Mouse (Mus musculus): Measurements from ENCODE around the gene Chaf1a. TPM values are rescaled to one million over a fixed set of nuclear protein-coding genes. Genes with fewer than 3 reads are reported as not detected.

Gene Chaf1a
- polyA plus RNA-seq, 1 experiment from 2014 or later, result 35.3 TPM

GRCm38 (mm10) chr17:56022989-56023290, 17.3 kb upstream of the Chaf1a start:
- H3K36me3 ChIP-seq, result peaks cover 84% of the 10 kb centered on the region
- peak overlapping the region; percentile 50 for H3K27ac ChIP-seq
- H3K4me1 ChIP-seq (replicated peaks), result peaks cover 29% of the 10 kb centered on the region
- H3K4me3 ChIP-seq, result no peak overlapping the region
- no peaks in the 10 kb centered on the region for H3K9me3 ChIP-seq
- 74% methylated on average over 4 of the region's 4 CpGs for WGBS
- no peak for DNase-seq (ENCODE audit: low spot score)
- H3K27me3 ChIP-seq (ENCODE audit: insufficient read depth, poor library complexity, severe bottlenecking), result no peaks in the 10 kb centered on the region

DNA sequence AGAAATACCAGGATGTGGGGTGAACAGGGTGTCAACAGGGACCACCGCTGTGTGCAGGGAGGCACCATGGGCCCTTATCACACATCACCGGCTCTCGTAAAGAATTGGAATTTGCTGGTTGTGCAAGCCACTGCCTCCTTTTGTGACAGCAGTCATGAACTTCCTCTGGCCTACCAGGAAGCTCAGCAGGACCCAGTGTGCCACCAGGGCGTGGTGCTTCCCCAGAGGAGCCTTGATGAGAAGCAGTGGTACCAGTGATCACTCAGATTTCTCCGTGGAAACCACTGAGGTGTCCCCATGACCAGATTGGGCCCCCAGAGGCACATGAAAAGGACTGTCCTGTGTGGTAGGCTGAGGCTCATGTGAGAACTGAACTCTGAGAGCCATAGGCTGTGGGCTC, 16.9 kb upstream of the Chaf1a start:
- WGBS, result 85% methylated on average over 5 of the region's 5 CpGs
- Histone ChIP-seq H3K36me3 (peaks cover 84% of the 10 kb centered on the region), H3K4me3 (no peak overlapping the region), H3K4me1 (replicated peaks) (peaks cover 29% of the 10 kb centered on the region), H3K27me3 (ENCODE audit: insufficient read depth, poor library complexity, severe bottlenecking) (no peaks in the 10 kb centered on the region), H3K27ac (peak overlapping the region; percentile 50; the same call in 1 of the 2 replicates), H3K9me3 (no peaks in the 10 kb centered on the region)
- no peak for DNase-seq (ENCODE audit: low spot score)

GRCm38 (mm10) chr17:56024476-56024875, 15.8 kb upstream of the Chaf1a start:
- H3K4me3 ChIP-seq, result no peak overlapping the region
- no peaks in the 10 kb centered on the region for H3K9me3 ChIP-seq
- peaks cover 84% of the 10 kb centered on the region for H3K36me3 ChIP-seq
- WGBS, result 77% methylated on average over 2 of the region's 2 CpGs
- no peak for DNase-seq (ENCODE audit: low spot score)
- H3K27me3 ChIP-seq (ENCODE audit: insufficient read depth, poor library complexity, severe bottlenecking), result no peaks in the 10 kb centered on the region
- H3K4me1 ChIP-seq (replicated peaks), result peaks cover 29% of the 10 kb centered on the region
- no peak overlapping the region for H3K27ac ChIP-seq

DNA sequence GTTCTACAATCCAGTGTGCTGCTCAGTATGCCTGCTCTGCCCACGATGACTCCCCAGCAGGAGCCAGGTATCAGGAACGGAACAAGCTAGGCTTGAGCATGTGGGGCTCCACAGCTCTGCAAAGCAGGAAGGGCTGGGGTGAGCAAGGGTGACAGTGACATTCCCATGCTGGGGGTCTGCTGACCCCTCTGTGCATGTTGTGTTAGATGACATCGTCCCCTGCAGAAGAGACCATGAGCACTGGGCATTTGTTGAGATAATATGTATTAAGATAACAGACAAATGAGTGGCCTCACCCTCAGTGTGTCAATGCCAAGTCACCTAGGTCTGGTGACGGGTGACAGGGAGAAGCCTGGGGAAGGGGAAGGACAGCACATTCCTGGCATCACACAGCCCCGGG, 15.3 kb upstream of the Chaf1a start:
- H3K36me3 ChIP-seq, result peaks cover 84% of the 10 kb centered on the region
- H3K9me3 ChIP-seq, result no peaks in the 10 kb centered on the region
- 83% methylated on average over 5 of the region's 5 CpGs for WGBS
- H3K27me3 ChIP-seq (ENCODE audit: insufficient read depth, poor library complexity, severe bottlenecking), result no peaks in the 10 kb centered on the region
- DNase-seq (ENCODE audit: low spot score), result no peak
- peaks cover 29% of the 10 kb centered on the region for H3K4me1 ChIP-seq (replicated peaks)
- H3K27ac ChIP-seq, result no peak overlapping the region
- H3K4me3 ChIP-seq, result no peak overlapping the region

- peaks cover 84% of the 10 kb centered on the region for H3K36me3 ChIP-seq
- no peak for DNase-seq (ENCODE audit: low spot score)
- no peak overlapping the region for H3K27ac ChIP-seq
- no peaks in the 10 kb centered on the region for H3K9me3 ChIP-seq
- H3K4me3 ChIP-seq, result no peak overlapping the region
- peaks cover 29% of the 10 kb centered on the region for H3K4me1 ChIP-seq (replicated peaks)
- WGBS, result 88% methylated on average over 1 of the region's 1 CpGs
- H3K27me3 ChIP-seq (ENCODE audit: insufficient read depth, poor library complexity, severe bottlenecking), result no peaks in the 10 kb centered on the region
Measured at GRCm38 (mm10) chr17:56026303-56026702, 13.9 kb upstream of the Chaf1a start.

- no peak for DNase-seq (ENCODE audit: low spot score)
- Histone ChIP-seq H3K4me3 (no peak overlapping the region), H3K4me1 (replicated peaks) (peaks cover 23% of the 10 kb centered on the region), H3K27ac (no peak overlapping the region), H3K27me3 (ENCODE audit: insufficient read depth, poor library complexity, severe bottlenecking) (no peaks in the 10 kb centered on the region), H3K36me3 (peaks cover 88% of the 10 kb centered on the region), H3K9me3 (no peaks in the 10 kb centered on the region)
- WGBS, result 87% methylated on average over 1 of the region's 1 CpGs
Measured at GRCm38 (mm10) chr17:56026881-56027280, 13.4 kb upstream of the Chaf1a start.

GRCm38 (mm10) chr17:56027801-56028441, 12.3 kb upstream of the Chaf1a start:
- H3K27me3 ChIP-seq (ENCODE audit: insufficient read depth, poor library complexity, severe bottlenecking), result no peaks in the 10 kb centered on the region
- peaks cover 20% of the 10 kb centered on the region for H3K4me1 ChIP-seq (replicated peaks)
- H3K36me3 ChIP-seq, result peaks cover 92% of the 10 kb centered on the region
- no peak for DNase-seq (ENCODE audit: low spot score)
- no peak overlapping the region for H3K27ac ChIP-seq
- WGBS, result 93% methylated on average over 5 of the region's 5 CpGs
- no peaks in the 10 kb centered on the region for H3K9me3 ChIP-seq
- H3K4me3 ChIP-seq, result no peak overlapping the region

- peaks cover 92% of the 10 kb centered on the region for H3K36me3 ChIP-seq
- no peak for DNase-seq (ENCODE audit: low spot score)
Measured at GRCm38 (mm10) chr17:56030238-56030870, 9.9 kb upstream of the Chaf1a start.

GRCm38 (mm10) chr17:56030919-56031318, 9.3 kb upstream of the Chaf1a start:
- Histone ChIP-seq H3K27ac (no peak overlapping the region), H3K9me3 (no peaks in the 10 kb centered on the region), H3K27me3 (ENCODE audit: insufficient read depth, poor library complexity, severe bottlenecking) (no peaks in the 10 kb centered on the region), H3K4me1 (replicated peaks) (peaks cover 31% of the 10 kb centered on the region), H3K4me3 (no peak overlapping the region), H3K36me3 (peaks cover 90% of the 10 kb centered on the region)
- 69% methylated on average over 5 of the region's 5 CpGs for WGBS
- DNase-seq (ENCODE audit: low spot score), result no peak

More at GRCm38 (mm10) chr17:56030238-56030870, 9.9 kb upstream of the Chaf1a start:
- Histone ChIP-seq H3K27ac (no peak overlapping the region), H3K4me1 (replicated peaks) (peaks cover 27% of the 10 kb centered on the region), H3K9me3 (no peaks in the 10 kb centered on the region), H3K27me3 (ENCODE audit: insufficient read depth, poor library complexity, severe bottlenecking) (no peaks in the 10 kb centered on the region), H3K4me3 (no peak overlapping the region)
- 94% methylated on average over 9 of the region's 9 CpGs for WGBS

- no peaks in the 10 kb centered on the region for H3K9me3 ChIP-seq
- H3K4me3 ChIP-seq, result no peak overlapping the region
- DNase-seq (ENCODE audit: low spot score), result no peak
- WGBS, result 95% methylated on average over 7 of the region's 7 CpGs
- peaks cover 85% of the 10 kb centered on the region for H3K36me3 ChIP-seq
- H3K27me3 ChIP-seq (ENCODE audit: insufficient read depth, poor library complexity, severe bottlenecking), result no peaks in the 10 kb centered on the region
- peaks cover 31% of the 10 kb centered on the region for H3K4me1 ChIP-seq (replicated peaks)
- H3K27ac ChIP-seq, result no peak overlapping the region
Measured at GRCm38 (mm10) chr17:56031431-56031830, 8.8 kb upstream of the Chaf1a start.

DNA sequence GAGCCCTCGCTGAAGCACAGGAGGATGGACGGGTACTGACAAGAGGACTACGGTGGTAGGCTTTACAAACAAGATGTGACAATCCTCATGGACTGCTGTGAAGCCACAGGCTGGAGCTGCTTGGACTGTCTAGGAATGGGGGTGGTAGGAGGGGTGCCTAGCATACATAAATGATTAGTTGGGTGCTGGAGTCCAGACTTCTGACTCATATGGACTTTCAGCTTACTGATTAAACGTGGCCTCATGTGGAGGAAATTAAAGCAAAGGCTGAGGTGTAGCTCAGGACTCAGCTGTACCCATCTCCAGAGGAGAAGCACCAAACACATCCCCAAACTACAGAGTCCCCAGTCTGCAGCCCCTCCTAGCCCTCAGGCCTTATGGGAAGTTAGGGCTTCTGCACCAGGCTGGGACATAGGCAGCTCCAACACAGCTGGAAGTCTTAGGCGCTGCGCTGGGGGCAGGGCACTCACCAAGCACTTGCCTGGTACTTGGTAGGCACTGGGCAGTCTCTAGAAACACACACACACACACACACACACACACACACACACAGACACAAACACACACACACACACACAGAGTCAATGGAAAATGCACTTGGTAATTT, 8.0 kb upstream of the Chaf1a start:
- no peak for DNase-seq (ENCODE audit: low spot score)
- Histone ChIP-seq H3K4me1 (replicated peaks) (peaks cover 31% of the 10 kb centered on the region), H3K9me3 (no peaks in the 10 kb centered on the region), H3K36me3 (peaks cover 77% of the 10 kb centered on the region), H3K27ac (no peak overlapping the region), H3K27me3 (ENCODE audit: insufficient read depth, poor library complexity, severe bottlenecking) (no peaks in the 10 kb centered on the region), H3K4me3 (no peak overlapping the region)
- WGBS, result 78% methylated on average over 6 of the region's 6 CpGs

DNA sequence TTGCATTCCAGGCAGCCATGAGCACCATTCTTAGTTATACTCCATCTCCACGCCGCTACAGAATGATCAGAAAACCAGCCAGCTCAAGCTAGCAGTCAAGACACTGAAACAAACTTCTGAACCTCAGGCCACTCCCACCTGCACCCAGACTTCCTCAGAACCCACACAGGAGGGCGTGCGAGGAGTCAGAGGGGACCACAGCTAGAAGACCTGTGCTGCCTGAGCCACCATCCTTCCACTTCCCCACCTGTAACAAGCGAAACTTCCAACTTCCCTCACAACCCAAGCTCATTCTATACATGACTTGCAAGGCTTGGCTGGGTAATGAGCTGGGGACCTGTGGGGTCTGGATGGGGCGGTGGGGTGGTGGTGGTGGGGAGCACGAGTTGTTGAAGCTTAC, 7.4 kb upstream of the Chaf1a start:
- no peak for DNase-seq (ENCODE audit: low spot score)
- 81% methylated on average over 7 of the region's 7 CpGs for WGBS
- H3K4me3 ChIP-seq, result no peak overlapping the region
- H3K9me3 ChIP-seq, result no peaks in the 10 kb centered on the region
- peaks cover 31% of the 10 kb centered on the region for H3K4me1 ChIP-seq (replicated peaks)
- peaks cover 71% of the 10 kb centered on the region for H3K36me3 ChIP-seq
- H3K27ac ChIP-seq, result no peak overlapping the region
- H3K27me3 ChIP-seq (ENCODE audit: insufficient read depth, poor library complexity, severe bottlenecking), result no peaks in the 10 kb centered on the region

- 94% methylated on average over 7 of the region's 7 CpGs for WGBS
- H3K9me3 ChIP-seq, result no peaks in the 10 kb centered on the region
- no peak overlapping the region for H3K27ac ChIP-seq
- no peak for DNase-seq (ENCODE audit: low spot score)
- 0 out of 2 replicates have a peak overlapping the region, but pooled peaks have one; percentile 9 for H3K4me3 ChIP-seq
- H3K4me1 ChIP-seq (replicated peaks), result peaks cover 31% of the 10 kb centered on the region
- peaks cover 57% of the 10 kb centered on the region for H3K36me3 ChIP-seq
- H3K27me3 ChIP-seq (ENCODE audit: insufficient read depth, poor library complexity, severe bottlenecking), result no peaks in the 10 kb centered on the region
Measured at GRCm38 (mm10) chr17:56034040-56034725, 6.1 kb upstream of the Chaf1a start.

All from hindbrain, embryonic 10.5 days (tissue).